Mouse (Mus musculus): Measurements from ENCODE around the gene Fsd2. TPM values are rescaled to one million over a fixed set of nuclear protein-coding genes. Genes with fewer than 3 reads are reported as not detected.

The Fsd2 gene
- polyA plus RNA-seq, 1 experiment from 2014 or later: 0.59 TPM

- Histone ChIP-seq H3K9me3 (replicated peaks; ENCODE audit: control insufficient read depth, low read length) (no peaks in the 10 kb centered on the region), H3K9ac (ENCODE audit: low read depth, low read length) (no peak overlapping the region), H3K4me2 (ENCODE audit: low read depth, low read length) (no peak overlapping the region), H3K27ac (ENCODE audit: low read length) (no peak overlapping the region), H3K36me3 (ENCODE audit: control insufficient read depth, insufficient read depth) (no peaks in the 10 kb centered on the region), H3K4me3 (ENCODE audit: low read depth, low read length) (no peak overlapping the region), H3K27me3 (ENCODE audit: control insufficient read depth, insufficient read depth, low read depth, low read length) (no peaks in the 10 kb centered on the region), H3K4me1 (ENCODE audit: control insufficient read depth, low read depth, low read length) (no peaks in the 10 kb centered on the region)
- ATAC-seq (ENCODE audit: low read depth): no peak
- WGBS (ENCODE audit: insufficient replicate concordance): 59% methylated on average over 8 of the region's 8 CpGs
Measured at GRCm38 (mm10) chr7:81542934-81543333, 23.8 kb downstream of the Fsd2 start.

- Histone ChIP-seq H3K27ac (ENCODE audit: low read length) (no peak overlapping the region), H3K9ac (ENCODE audit: low read depth, low read length) (no peak overlapping the region), H3K36me3 (ENCODE audit: control insufficient read depth, insufficient read depth) (no peaks in the 10 kb centered on the region), H3K4me2 (ENCODE audit: low read depth, low read length) (no peak overlapping the region), H3K9me3 (replicated peaks; ENCODE audit: control insufficient read depth, low read length) (no peaks in the 10 kb centered on the region), H3K27me3 (ENCODE audit: control insufficient read depth, insufficient read depth, low read depth, low read length) (no peaks in the 10 kb centered on the region), H3K4me1 (ENCODE audit: control insufficient read depth, low read depth, low read length) (no peaks in the 10 kb centered on the region), H3K4me3 (ENCODE audit: low read depth, low read length) (no peak overlapping the region)
- no peak for ATAC-seq (ENCODE audit: low read depth)
- WGBS (ENCODE audit: insufficient replicate concordance): 56% methylated on average over 7 of the region's 7 CpGs
Measured at GRCm38 (mm10) chr7:81541924-81542524, 24.7 kb downstream of the Fsd2 start.

DNA sequence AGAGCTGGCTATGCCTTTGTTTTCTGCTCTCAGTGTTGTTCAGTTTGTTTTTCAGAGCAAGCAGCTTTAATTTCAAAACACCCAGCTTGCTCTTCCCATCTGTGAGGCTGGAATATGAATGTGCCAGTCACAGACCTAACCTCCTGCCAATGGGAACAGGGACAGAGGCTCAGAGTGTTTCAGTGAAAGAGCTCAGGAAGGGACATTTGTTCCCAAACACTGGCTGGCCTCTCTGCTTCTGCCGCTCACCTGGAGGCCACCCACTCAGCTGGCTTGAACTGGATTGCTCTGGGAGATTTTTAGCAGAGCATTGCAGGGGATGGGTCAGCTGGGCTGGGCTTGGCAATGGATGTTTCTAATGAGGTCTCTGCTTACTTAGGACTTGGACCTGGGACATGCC, 25.7 kb downstream of the Fsd2 start:
- no peak for ATAC-seq (ENCODE audit: low read depth)
- Histone ChIP-seq H3K27ac (ENCODE audit: low read length) (no peak overlapping the region), H3K9ac (ENCODE audit: low read depth, low read length) (no peak overlapping the region), H3K4me3 (ENCODE audit: low read depth, low read length) (no peak overlapping the region), H3K36me3 (ENCODE audit: control insufficient read depth, insufficient read depth) (no peaks in the 10 kb centered on the region), H3K4me1 (ENCODE audit: control insufficient read depth, low read depth, low read length) (no peaks in the 10 kb centered on the region), H3K9me3 (replicated peaks; ENCODE audit: control insufficient read depth, low read length) (no peaks in the 10 kb centered on the region), H3K4me2 (ENCODE audit: low read depth, low read length) (no peak overlapping the region), H3K27me3 (ENCODE audit: control insufficient read depth, insufficient read depth, low read depth, low read length) (no peaks in the 10 kb centered on the region)
- 48% methylated on average over 1 of the region's 1 CpGs for WGBS (ENCODE audit: insufficient replicate concordance)

DNA sequence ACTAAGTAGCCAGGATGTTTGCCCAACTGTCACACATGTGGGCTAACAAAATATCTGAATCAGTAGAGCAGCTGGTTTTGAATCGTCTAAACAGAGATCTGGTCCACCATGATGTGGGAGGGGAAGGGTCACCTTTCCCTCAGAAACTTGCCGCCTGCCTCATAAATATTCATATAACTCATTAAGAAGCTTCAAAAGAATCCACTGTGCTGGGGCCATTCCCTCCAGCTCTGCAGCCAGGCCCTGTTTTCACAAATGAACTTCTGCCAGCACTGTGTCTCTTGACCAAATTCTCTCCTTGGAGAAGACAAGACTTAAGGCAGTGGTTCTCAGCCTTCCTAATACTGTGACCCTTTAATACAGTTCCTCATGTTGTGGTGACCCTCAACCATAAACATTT, 27.2 kb downstream of the Fsd2 start:
- WGBS (ENCODE audit: insufficient replicate concordance): 48% methylated on average over 2 of the region's 2 CpGs
- ATAC-seq (ENCODE audit: low read depth): no peak

GRCm38 (mm10) chr7:81538070-81538675, 28.6 kb downstream of the Fsd2 start:
- no peak for ATAC-seq (ENCODE audit: low read depth)
- WGBS (ENCODE audit: insufficient replicate concordance): 57% methylated on average over 2 of the region's 2 CpGs
- H3K4me1 ChIP-seq (ENCODE audit: control insufficient read depth, low read depth, low read length): no peaks in the 10 kb centered on the region
- no peaks in the 10 kb centered on the region for H3K27me3 ChIP-seq (ENCODE audit: control insufficient read depth, insufficient read depth, low read depth, low read length)
- peaks cover 21% of the 10 kb centered on the region for H3K36me3 ChIP-seq (ENCODE audit: control insufficient read depth, insufficient read depth)
- H3K9me3 ChIP-seq (replicated peaks; ENCODE audit: control insufficient read depth, low read length): no peaks in the 10 kb centered on the region
- H3K4me3 ChIP-seq (ENCODE audit: low read depth, low read length): no peak overlapping the region
- no peak overlapping the region for H3K9ac ChIP-seq (ENCODE audit: low read depth, low read length)
- no peak overlapping the region for H3K4me2 ChIP-seq (ENCODE audit: low read depth, low read length)
- no peak overlapping the region for H3K27ac ChIP-seq (ENCODE audit: low read length)

More for the DNA sequence above, 27.2 kb downstream of the Fsd2 start:
- Histone ChIP-seq H3K4me3 (ENCODE audit: low read depth, low read length) (no peak overlapping the region), H3K4me1 (ENCODE audit: control insufficient read depth, low read depth, low read length) (no peaks in the 10 kb centered on the region), H3K36me3 (ENCODE audit: control insufficient read depth, insufficient read depth) (peaks cover 8% of the 10 kb centered on the region; the same call in 1 of the 2 replicates), H3K9me3 (replicated peaks; ENCODE audit: control insufficient read depth, low read length) (no peaks in the 10 kb centered on the region), H3K9ac (ENCODE audit: low read depth, low read length) (no peak overlapping the region), H3K27ac (ENCODE audit: low read length) (no peak overlapping the region), H3K27me3 (ENCODE audit: control insufficient read depth, insufficient read depth, low read depth, low read length) (no peaks in the 10 kb centered on the region), H3K4me2 (ENCODE audit: low read depth, low read length) (no peak overlapping the region)

GRCm38 (mm10) chr7:81536478-81536877, 30.3 kb downstream of the Fsd2 start:
- Histone ChIP-seq H3K4me2 (ENCODE audit: low read depth, low read length) (no peak overlapping the region), H3K9me3 (replicated peaks; ENCODE audit: control insufficient read depth, low read length) (no peaks in the 10 kb centered on the region), H3K9ac (ENCODE audit: low read depth, low read length) (no peak overlapping the region), H3K4me1 (ENCODE audit: control insufficient read depth, low read depth, low read length) (no peaks in the 10 kb centered on the region), H3K27ac (ENCODE audit: low read length) (no peak overlapping the region), H3K27me3 (ENCODE audit: control insufficient read depth, insufficient read depth, low read depth, low read length) (no peaks in the 10 kb centered on the region), H3K4me3 (ENCODE audit: low read depth, low read length) (no peak overlapping the region), H3K36me3 (ENCODE audit: control insufficient read depth, insufficient read depth) (peaks cover 29% of the 10 kb centered on the region)
- WGBS (ENCODE audit: insufficient replicate concordance): 75% methylated on average over 4 of the region's 4 CpGs
- no peak for ATAC-seq (ENCODE audit: low read depth)

DNA sequence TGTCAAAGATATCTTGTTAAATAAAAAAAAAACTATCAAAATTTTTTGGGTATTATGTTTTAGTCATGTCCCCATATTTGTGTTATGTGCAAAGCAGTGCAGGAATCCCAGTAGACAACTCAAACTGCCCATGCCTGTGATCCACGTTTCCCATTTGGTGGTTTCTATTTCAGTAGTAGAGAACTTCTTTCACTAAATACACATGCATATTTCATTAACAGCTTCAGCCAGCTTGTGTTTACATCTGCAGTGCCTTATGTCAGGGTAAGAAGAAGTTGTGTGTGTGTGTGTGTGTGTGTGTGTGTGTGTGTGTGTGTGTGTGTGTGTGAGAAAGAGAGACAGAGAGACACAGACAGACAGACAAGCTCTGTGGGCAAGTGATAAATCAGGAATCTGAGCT, 35.3 kb downstream of the Fsd2 start:
- no peak overlapping the region for H3K4me2 ChIP-seq (ENCODE audit: low read depth, low read length)
- H3K9me3 ChIP-seq (replicated peaks; ENCODE audit: control insufficient read depth, low read length): no peaks in the 10 kb centered on the region
- no peak for ATAC-seq (ENCODE audit: low read depth)
- no peak overlapping the region for H3K9ac ChIP-seq (ENCODE audit: low read depth, low read length)
- H3K27ac ChIP-seq (ENCODE audit: low read length): no peak overlapping the region
- no peak overlapping the region for H3K4me3 ChIP-seq (ENCODE audit: low read depth, low read length)
- H3K4me1 ChIP-seq (ENCODE audit: control insufficient read depth, low read depth, low read length): no peaks in the 10 kb centered on the region
- no peaks in the 10 kb centered on the region for H3K27me3 ChIP-seq (ENCODE audit: control insufficient read depth, insufficient read depth, low read depth, low read length)
- H3K36me3 ChIP-seq (ENCODE audit: control insufficient read depth, insufficient read depth): peaks cover 41% of the 10 kb centered on the region
- 71% methylated on average over 1 of the region's 1 CpGs for WGBS (ENCODE audit: insufficient replicate concordance)

DNA sequence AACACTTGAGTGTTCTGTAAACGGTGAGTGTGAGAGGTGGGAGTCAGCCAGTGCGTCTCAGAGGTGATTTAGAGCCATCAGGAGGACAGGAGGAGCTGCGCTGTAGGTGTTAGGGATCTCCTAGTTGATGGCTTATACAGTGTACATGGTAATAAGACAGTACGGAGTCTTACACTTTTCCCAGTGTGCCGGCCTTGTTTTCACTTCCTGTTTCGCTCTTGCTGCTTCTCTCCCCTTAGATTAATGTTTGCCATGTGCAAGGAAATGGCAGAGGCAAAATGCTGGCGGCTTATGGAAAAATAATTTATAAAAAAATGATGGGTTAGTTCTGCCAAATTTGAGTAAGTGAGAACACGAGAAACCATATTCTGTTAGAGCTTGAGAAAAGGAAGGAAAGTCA, 37.8 kb downstream of the Fsd2 start:
- Histone ChIP-seq H3K36me3 (ENCODE audit: control insufficient read depth, insufficient read depth) (peaks cover 31% of the 10 kb centered on the region), H3K27ac (ENCODE audit: low read length) (no peak overlapping the region), H3K4me3 (ENCODE audit: low read depth, low read length) (no peak overlapping the region), H3K27me3 (ENCODE audit: control insufficient read depth, insufficient read depth, low read depth, low read length) (no peaks in the 10 kb centered on the region), H3K4me1 (ENCODE audit: control insufficient read depth, low read depth, low read length) (peaks cover 8% of the 10 kb centered on the region), H3K4me2 (ENCODE audit: low read depth, low read length) (no peak overlapping the region), H3K9ac (ENCODE audit: low read depth, low read length) (no peak overlapping the region), H3K9me3 (replicated peaks; ENCODE audit: control insufficient read depth, low read length) (no peaks in the 10 kb centered on the region)
- WGBS (ENCODE audit: insufficient replicate concordance): 81% methylated on average over 8 of the region's 8 CpGs
- no peak for ATAC-seq (ENCODE audit: low read depth)

DNA sequence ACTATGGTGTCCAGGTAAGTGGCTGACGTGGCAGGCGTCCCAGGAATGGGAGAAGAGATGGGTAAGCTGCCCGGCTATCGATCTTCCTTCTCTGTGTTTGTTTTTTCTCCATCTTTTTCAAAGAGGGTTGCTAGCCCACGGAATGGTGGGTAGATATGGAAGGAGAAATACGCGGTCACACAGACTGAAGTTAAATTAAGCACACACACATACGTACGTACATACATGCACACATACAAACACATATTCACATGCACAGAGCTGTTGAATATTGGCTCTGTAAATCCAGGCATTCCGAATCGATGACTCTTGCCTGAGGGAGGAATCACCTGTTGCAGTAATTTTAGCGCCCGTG, 43.1 kb downstream of the Fsd2 start:
- no peaks in the 10 kb centered on the region for H3K27me3 ChIP-seq (ENCODE audit: control insufficient read depth, insufficient read depth, low read depth, low read length)
- peaks cover 14% of the 10 kb centered on the region for H3K4me1 ChIP-seq (ENCODE audit: control insufficient read depth, low read depth, low read length)
- peak; percentile 17; the same call in 1 of the 2 replicates for ATAC-seq (ENCODE audit: low read depth)
- H3K4me3 ChIP-seq (ENCODE audit: low read depth, low read length): peak overlapping the region; percentile 76
- H3K9ac ChIP-seq (ENCODE audit: low read depth, low read length): peak overlapping the region; percentile 83
- H3K9me3 ChIP-seq (replicated peaks; ENCODE audit: control insufficient read depth, low read length): no peaks in the 10 kb centered on the region
- peak overlapping the region; percentile 86 for H3K27ac ChIP-seq (ENCODE audit: low read length)
- 6% methylated on average over 13 of the region's 13 CpGs for WGBS (ENCODE audit: insufficient replicate concordance)
- peak overlapping the region; percentile 93 for H3K4me2 ChIP-seq (ENCODE audit: low read depth, low read length)
- H3K36me3 ChIP-seq (ENCODE audit: control insufficient read depth, insufficient read depth): peaks cover 3% of the 10 kb centered on the region; the same call in 1 of the 2 replicates
